Mouse (Mus musculus): ENCODE measurements around the gene Gm30302. TPM values are rescaled to one million over a fixed set of nuclear protein-coding genes. Genes with fewer than 3 reads are reported as not detected.

Gene Gm30302
- not detected in 2 replicates for polyA plus RNA-seq (2014; fragmentation: Nextera tagmentation; extraction: Ambion mirVana)

DNA sequence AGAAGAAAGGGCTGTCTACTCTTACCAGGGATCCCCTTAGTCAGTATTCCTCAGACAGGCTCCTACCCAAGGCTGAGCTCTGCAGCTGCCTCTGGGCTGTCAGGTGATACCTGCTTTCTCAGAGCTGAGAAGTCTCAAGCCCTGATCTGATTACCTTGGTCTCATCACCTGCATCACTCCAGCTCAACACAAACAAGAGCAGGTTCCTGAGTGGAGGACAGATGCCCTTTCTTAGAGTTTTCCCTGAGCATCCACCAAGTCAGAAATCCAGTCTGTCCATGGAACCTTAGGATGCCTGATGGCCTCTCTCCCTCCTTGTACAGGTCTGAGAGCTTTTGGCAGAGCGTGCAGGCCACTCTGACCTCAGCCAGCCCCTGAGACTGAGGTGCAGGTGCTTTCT, at the start of gene Gm30302:
Gm30302 (minus strand) TSS at position 101 of the 400 bp plus-strand sequence.
- Histone ChIP-seq H3K9ac (ENCODE audit: low read length) (no peak within 1 kb of the TSS), H3K27ac (ENCODE audit: low read depth, low read length) (no peak within 1 kb of the TSS), H3K27me3 (replicated peaks; ENCODE audit: control insufficient read depth, insufficient read depth, low read length) (no peaks in the 10 kb centered on the region), H3K4me2 (ENCODE audit: low read length) (no peak within 1 kb of the TSS), H3K9me3 (replicated peaks; ENCODE audit: control insufficient read depth, low read length) (no peaks in the 10 kb centered on the region), H3K4me3 (ENCODE audit: low read depth, low read length) (no peak within 1 kb of the TSS), H3K4me1 (ENCODE audit: control insufficient read depth, insufficient read depth, low read length) (no peaks in the 10 kb centered on the region), H3K36me3 (ENCODE audit: control insufficient read depth, insufficient read depth, low read length) (no peaks in the 10 kb centered on the region)
- DNase-seq (ENCODE audit: low spot score) (no peak), ATAC-seq (no peak)
- WGBS, result 86% methylated on average over 1 of the region's 1 CpGs

DNA sequence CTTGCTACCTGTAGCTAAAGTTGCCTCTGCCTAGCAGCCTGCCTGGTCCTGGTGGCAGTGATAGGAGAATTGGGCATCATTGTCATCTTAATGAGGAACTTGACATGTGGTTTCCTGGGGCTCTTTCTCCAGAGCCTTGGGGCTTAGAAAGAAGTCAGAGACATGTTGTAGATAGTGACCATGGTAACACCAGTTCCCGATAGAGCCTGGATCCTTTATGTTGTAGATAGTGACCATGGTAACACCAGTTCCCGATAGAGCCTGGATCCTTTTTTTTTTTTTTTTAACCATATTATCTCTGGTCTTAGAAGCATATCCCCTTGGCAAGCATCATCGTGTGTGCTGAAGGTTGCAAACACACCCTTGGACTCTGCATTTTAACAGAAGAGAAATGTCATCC, 48.0 kb upstream of the Gm30302 start:
- Histone ChIP-seq H3K9me3 (replicated peaks; ENCODE audit: control insufficient read depth, low read length) (0 out of 2 replicates have a peak, but pooled peaks cover 1% of the 10 kb centered on the region), H3K4me2 (ENCODE audit: low read length) (no peak overlapping the region), H3K27ac (ENCODE audit: low read depth, low read length) (no peak overlapping the region), H3K27me3 (replicated peaks; ENCODE audit: control insufficient read depth, insufficient read depth, low read length) (no peaks in the 10 kb centered on the region), H3K36me3 (ENCODE audit: control insufficient read depth, insufficient read depth, low read length) (no peaks in the 10 kb centered on the region), H3K9ac (ENCODE audit: low read length) (no peak overlapping the region), H3K4me1 (ENCODE audit: control insufficient read depth, insufficient read depth, low read length) (no peaks in the 10 kb centered on the region), H3K4me3 (ENCODE audit: low read depth, low read length) (no peak overlapping the region)
- 95% methylated on average over 3 of the region's 3 CpGs for WGBS
- DNase-seq (ENCODE audit: low spot score) (no peak), ATAC-seq (no peak)

DNA sequence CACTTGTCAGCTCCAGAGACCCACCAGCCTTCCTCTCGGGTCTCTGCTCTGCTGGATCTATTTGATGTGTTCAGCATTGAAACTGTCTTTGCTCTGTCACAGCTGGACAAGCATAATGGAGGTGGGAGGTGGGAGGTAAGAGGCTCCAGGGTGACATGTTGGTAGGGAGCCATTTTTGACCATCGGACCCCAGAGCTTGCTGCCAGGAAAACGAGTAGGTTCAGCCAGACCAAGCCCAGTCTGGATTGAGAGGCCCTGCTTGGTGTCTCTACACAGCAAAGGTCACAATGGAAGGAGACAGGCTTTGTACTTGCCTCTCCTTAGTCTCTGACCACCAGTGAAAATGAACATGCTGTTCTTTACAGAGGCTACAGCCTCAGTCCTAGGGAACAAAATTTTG, 47.3 kb upstream of the Gm30302 start:
- DNase-seq (ENCODE audit: low spot score) (no peak), ATAC-seq (no peak)
- H3K9ac ChIP-seq (ENCODE audit: low read length), result no peak overlapping the region
- H3K4me3 ChIP-seq (ENCODE audit: low read depth, low read length), result no peak overlapping the region
- no peak overlapping the region for H3K4me2 ChIP-seq (ENCODE audit: low read length)
- H3K9me3 ChIP-seq (replicated peaks; ENCODE audit: control insufficient read depth, low read length), result 0 out of 2 replicates have a peak, but pooled peaks cover 6% of the 10 kb centered on the region
- no peaks in the 10 kb centered on the region for H3K36me3 ChIP-seq (ENCODE audit: control insufficient read depth, insufficient read depth, low read length)
- H3K4me1 ChIP-seq (ENCODE audit: control insufficient read depth, insufficient read depth, low read length), result no peaks in the 10 kb centered on the region
- H3K27ac ChIP-seq (ENCODE audit: low read depth, low read length), result no peak overlapping the region
- WGBS, result 79% methylated on average over 3 of the region's 3 CpGs
- H3K27me3 ChIP-seq (replicated peaks; ENCODE audit: control insufficient read depth, insufficient read depth, low read length), result no peaks in the 10 kb centered on the region

DNA sequence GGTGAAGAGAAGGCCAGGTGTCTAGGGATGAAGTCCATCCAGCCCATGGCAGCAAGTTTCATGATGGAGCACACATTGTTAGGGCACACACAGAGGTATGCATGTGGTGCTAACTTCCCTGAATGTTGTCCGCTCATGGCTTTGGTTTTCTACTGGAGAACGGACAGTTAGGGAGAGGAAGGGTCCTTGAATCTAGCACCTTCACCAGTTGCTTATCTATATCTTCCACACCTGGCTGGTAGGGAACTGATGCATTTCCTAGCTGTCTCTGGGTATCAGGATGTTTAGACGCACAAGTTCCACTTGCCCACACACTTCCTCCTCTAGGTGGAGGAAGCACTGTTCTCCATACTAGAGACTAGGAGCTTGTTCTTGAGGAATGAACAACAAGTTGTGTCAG, 46.9 kb upstream of the Gm30302 start:
- Histone ChIP-seq H3K36me3 (ENCODE audit: control insufficient read depth, insufficient read depth, low read length) (no peaks in the 10 kb centered on the region), H3K9me3 (replicated peaks; ENCODE audit: control insufficient read depth, low read length) (0 out of 2 replicates have a peak, but pooled peaks cover 6% of the 10 kb centered on the region), H3K4me1 (ENCODE audit: control insufficient read depth, insufficient read depth, low read length) (no peaks in the 10 kb centered on the region), H3K4me2 (ENCODE audit: low read length) (no peak overlapping the region), H3K27me3 (replicated peaks; ENCODE audit: control insufficient read depth, insufficient read depth, low read length) (no peaks in the 10 kb centered on the region), H3K9ac (ENCODE audit: low read length) (no peak overlapping the region), H3K4me3 (ENCODE audit: low read depth, low read length) (no peak overlapping the region), H3K27ac (ENCODE audit: low read depth, low read length) (no peak overlapping the region)
- no peak for ATAC-seq
- WGBS, result 89% methylated on average over 3 of the region's 3 CpGs
- DNase-seq (ENCODE audit: low spot score), result no peak

DNA sequence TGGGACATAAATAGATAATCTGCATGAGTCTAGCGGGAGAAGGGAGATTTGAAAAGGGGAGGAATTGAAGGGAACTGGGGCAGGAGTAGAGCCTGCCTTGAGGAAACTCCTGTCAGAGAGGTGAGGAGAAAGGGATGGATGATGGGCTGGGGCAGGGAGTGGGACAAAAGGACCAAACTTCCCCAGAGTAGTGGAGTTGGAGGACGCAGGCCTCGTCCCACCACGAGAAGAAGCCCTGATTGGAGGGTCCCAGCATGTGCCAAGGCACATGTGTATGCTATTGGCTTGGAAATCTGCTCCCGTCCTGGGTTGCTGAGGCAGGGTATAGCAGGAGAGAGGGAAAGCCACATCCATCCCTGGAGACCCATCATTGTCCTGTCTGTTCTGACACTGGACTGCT, 45.3 kb upstream of the Gm30302 start:
- H3K9me3 ChIP-seq (replicated peaks; ENCODE audit: control insufficient read depth, low read length), result 0 out of 2 replicates have a peak, but pooled peaks cover 6% of the 10 kb centered on the region
- no peak overlapping the region for H3K4me2 ChIP-seq (ENCODE audit: low read length)
- no peak overlapping the region for H3K4me3 ChIP-seq (ENCODE audit: low read depth, low read length)
- DNase-seq (ENCODE audit: low spot score) (no peak), ATAC-seq (no peak)
- no peak overlapping the region for H3K9ac ChIP-seq (ENCODE audit: low read length)
- no peaks in the 10 kb centered on the region for H3K4me1 ChIP-seq (ENCODE audit: control insufficient read depth, insufficient read depth, low read length)
- H3K36me3 ChIP-seq (ENCODE audit: control insufficient read depth, insufficient read depth, low read length), result no peaks in the 10 kb centered on the region
- WGBS, result 85% methylated on average over 5 of the region's 5 CpGs
- H3K27ac ChIP-seq (ENCODE audit: low read depth, low read length), result no peak overlapping the region
- no peaks in the 10 kb centered on the region for H3K27me3 ChIP-seq (replicated peaks; ENCODE audit: control insufficient read depth, insufficient read depth, low read length)

GRCm38 (mm10) chr13:49841186-49841585, 42.4 kb upstream of the Gm30302 start:
- DNase-seq (ENCODE audit: low spot score), result no peak
- Histone ChIP-seq H3K36me3 (ENCODE audit: control insufficient read depth, insufficient read depth, low read length) (no peaks in the 10 kb centered on the region), H3K4me2 (ENCODE audit: low read length) (no peak overlapping the region), H3K4me3 (ENCODE audit: low read depth, low read length) (no peak overlapping the region), H3K27me3 (replicated peaks; ENCODE audit: control insufficient read depth, insufficient read depth, low read length) (no peaks in the 10 kb centered on the region), H3K9ac (ENCODE audit: low read length) (no peak overlapping the region), H3K4me1 (ENCODE audit: control insufficient read depth, insufficient read depth, low read length) (no peaks in the 10 kb centered on the region), H3K9me3 (replicated peaks; ENCODE audit: control insufficient read depth, low read length) (0 out of 2 replicates have a peak, but pooled peaks cover 6% of the 10 kb centered on the region), H3K27ac (ENCODE audit: low read depth, low read length) (no peak overlapping the region)
- no peak for ATAC-seq

DNA sequence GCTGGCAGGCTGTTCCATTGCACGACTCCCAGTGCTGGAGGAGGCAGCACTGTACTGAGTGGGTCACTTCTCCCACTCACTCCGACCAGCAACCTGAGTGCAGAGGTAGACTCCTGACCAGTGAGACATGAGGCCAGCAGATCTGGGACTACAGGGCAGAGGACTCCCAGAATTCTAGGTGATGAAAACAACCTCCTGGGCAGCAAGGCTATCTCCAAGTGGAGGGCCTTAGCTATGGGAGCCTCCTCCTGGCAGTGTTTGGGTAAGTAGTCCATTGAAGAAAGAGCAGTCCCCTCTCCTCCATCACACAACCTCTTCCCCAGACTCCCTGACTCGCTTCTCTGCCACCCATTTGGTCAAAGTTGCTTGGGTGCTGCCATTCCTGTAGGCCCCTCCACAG, 31.6 kb upstream of the Gm30302 start:
- Histone ChIP-seq H3K36me3 (ENCODE audit: control insufficient read depth, insufficient read depth, low read length) (no peaks in the 10 kb centered on the region), H3K9ac (ENCODE audit: low read length) (no peak overlapping the region), H3K27me3 (replicated peaks; ENCODE audit: control insufficient read depth, insufficient read depth, low read length) (no peaks in the 10 kb centered on the region), H3K4me1 (ENCODE audit: control insufficient read depth, insufficient read depth, low read length) (no peaks in the 10 kb centered on the region), H3K4me2 (ENCODE audit: low read length) (no peak overlapping the region), H3K27ac (ENCODE audit: low read depth, low read length) (no peak overlapping the region), H3K4me3 (ENCODE audit: low read depth, low read length) (no peak overlapping the region), H3K9me3 (replicated peaks; ENCODE audit: control insufficient read depth, low read length) (no peaks in the 10 kb centered on the region)
- ATAC-seq (no peak), DNase-seq (ENCODE audit: low spot score) (no peak)
- 74% methylated on average over 3 of the region's 3 CpGs for WGBS

DNA sequence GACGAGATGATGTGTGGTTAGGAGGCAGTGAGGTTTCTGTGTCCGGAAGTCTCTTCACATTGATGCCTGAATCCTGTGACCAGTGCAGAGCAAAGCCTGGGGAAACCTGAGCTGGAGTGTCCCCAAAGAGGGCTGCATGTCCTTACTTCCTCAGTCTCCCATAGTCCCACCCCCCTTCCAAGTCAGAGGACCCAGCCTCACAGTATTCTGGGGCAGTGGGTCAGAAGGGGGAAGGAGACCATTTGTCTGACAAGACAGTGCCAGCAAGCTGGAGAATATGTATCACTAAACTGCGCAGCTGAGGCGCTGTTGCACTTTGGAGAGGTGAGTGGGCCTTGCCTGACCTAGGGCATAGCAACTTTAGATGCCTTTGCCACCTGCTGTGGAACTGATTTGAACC, 26.5 kb upstream of the Gm30302 start:
- no peaks in the 10 kb centered on the region for H3K4me1 ChIP-seq (ENCODE audit: control insufficient read depth, insufficient read depth, low read length)
- no peaks in the 10 kb centered on the region for H3K27me3 ChIP-seq (replicated peaks; ENCODE audit: control insufficient read depth, insufficient read depth, low read length)
- no peak overlapping the region for H3K4me3 ChIP-seq (ENCODE audit: low read depth, low read length)
- WGBS, result 87% methylated on average over 4 of the region's 4 CpGs
- H3K27ac ChIP-seq (ENCODE audit: low read depth, low read length), result no peak overlapping the region
- no peaks in the 10 kb centered on the region for H3K36me3 ChIP-seq (ENCODE audit: control insufficient read depth, insufficient read depth, low read length)
- H3K9me3 ChIP-seq (replicated peaks; ENCODE audit: control insufficient read depth, low read length), result no peaks in the 10 kb centered on the region
- no peak overlapping the region for H3K9ac ChIP-seq (ENCODE audit: low read length)
- H3K4me2 ChIP-seq (ENCODE audit: low read length), result no peak overlapping the region
- DNase-seq (ENCODE audit: low spot score) (no peak), ATAC-seq (no peak)

GRCm38 (mm10) chr13:49814958-49815357, 16.2 kb upstream of the Gm30302 start:
- no peak for DNase-seq (ENCODE audit: low spot score)
- no peak for ATAC-seq
- no peak overlapping the region for H3K4me2 ChIP-seq (ENCODE audit: low read length)
- H3K9ac ChIP-seq (ENCODE audit: low read length), result no peak overlapping the region
- no peaks in the 10 kb centered on the region for H3K27me3 ChIP-seq (replicated peaks; ENCODE audit: control insufficient read depth, insufficient read depth, low read length)
- H3K36me3 ChIP-seq (ENCODE audit: control insufficient read depth, insufficient read depth, low read length), result no peaks in the 10 kb centered on the region
- H3K4me3 ChIP-seq (ENCODE audit: low read depth, low read length), result no peak overlapping the region
- WGBS, result 89% methylated on average over 3 of the region's 3 CpGs
- H3K9me3 ChIP-seq (replicated peaks; ENCODE audit: control insufficient read depth, low read length), result no peaks in the 10 kb centered on the region
- H3K27ac ChIP-seq (ENCODE audit: low read depth, low read length), result no peak overlapping the region
- no peaks in the 10 kb centered on the region for H3K4me1 ChIP-seq (ENCODE audit: control insufficient read depth, insufficient read depth, low read length)
